Mouse (Mus musculus): ENCODE measurements around the gene Fank1.

DNA sequence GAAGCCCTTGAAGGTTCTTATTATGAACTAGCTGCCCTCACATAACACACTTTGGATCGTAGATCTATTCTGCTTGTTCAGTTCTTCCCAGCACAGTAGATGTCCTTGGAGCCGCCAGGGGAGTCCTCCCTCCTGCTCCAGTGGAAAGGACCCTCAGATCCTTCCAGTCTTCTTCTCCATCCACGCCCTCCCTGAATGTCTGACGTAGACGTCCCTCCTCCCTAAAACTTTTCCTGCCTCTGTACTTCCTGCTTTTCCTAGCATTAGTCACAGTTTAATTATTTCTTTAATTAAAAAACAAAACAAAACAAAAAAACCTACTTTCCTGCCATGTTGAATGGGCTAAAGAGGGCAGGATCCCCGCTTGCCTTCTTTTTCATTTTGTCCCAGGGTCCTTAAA, 5.3 kb downstream of the Fank1 start:
- TF ChIP-seq CTCF (IDR thresholded peaks at IDR 0.05; ENCODE audit: borderline replicate concordance, insufficient read depth, low read length), result no peak
- TF ChIP-seq POLR2A (IDR thresholded peaks at IDR 0.05; ENCODE audit: low read depth, low read length), result no peak
